Mouse (Mus musculus): ENCODE results near the gene Prkn.

- TF ChIP-seq CTCF (IDR thresholded peaks at IDR 0.05) (no peak), EP300 (IDR thresholded peaks at IDR 0.05) (no peak)
Observed at GRCm38 (mm10) chr17:11385246-11385645, 545.1 kb downstream of the Prkn start.

Measured in lung, postnatal 0 days (tissue).